Mouse (Mus musculus) bone marrow macrophage, adult 2 months (primary cell): ENCODE results near the gene Aldh1l1. TPM values are rescaled to one million over a fixed set of nuclear protein-coding genes. Genes with fewer than 3 reads are reported as not detected.
"Not testable (repeated sequence)": the region's sequence is repeated elsewhere in the genome, so short reads cannot be mapped to it uniquely, and the experiment has no call there.

Experiments used
- H3K27ac ChIP-seq: 2 replicates; pipeline ENCODE4 v1.5.1; 2012; ENCODE audit warnings: low read depth, low read length; ENCODE audit not compliant: insufficient read depth
- H3K4me1 ChIP-seq: 2 replicates; pipeline ENCODE4 v1.6.1; 2012; ENCODE audit warnings: low read length; ENCODE audit not compliant: control insufficient read depth, insufficient read depth
- H3K4me3 ChIP-seq: 2 replicates; pipeline ENCODE4 v1.5.1; 2012; ENCODE audit warnings: mild to moderate bottlenecking, low read length, moderate library complexity; ENCODE audit not compliant: insufficient read depth
- CTCF ChIP-seq: IDR thresholded peaks from 2 replicates; pipeline ENCODE4 v1.5.1; 2012; ENCODE audit warnings: low read depth, mild to moderate bottlenecking, low read length, moderate library complexity
- POLR2A ChIP-seq: IDR thresholded peaks from 2 replicates; pipeline ENCODE4 v1.6.1; 2012; ENCODE audit warnings: mild to moderate bottlenecking, low read depth, low read length, borderline replicate concordance
- polyA plus RNA-seq: library from polyadenylated mRNA; stranded (reverse); fragments of >200 nt; gene quantifications from 2 replicates; pipeline ENCODE4 v1.2.4, GENCODE M21; 2012; ENCODE audit not compliant: missing spikeins, insufficient read depth, insufficient read length

Gene Aldh1l1
- polyA plus RNA-seq, 1 experiment, result 7.8 TPM

GRCm38 (mm10) chr6:90621584-90621890 is 135.3 kb downstream of the Aldh1l1 start:
- H3K4me3 ChIP-seq, result no peak overlapping the region
- TF ChIP-seq CTCF, result no peak
- TF ChIP-seq POLR2A, result no peak
- H3K27ac ChIP-seq, result no peak overlapping the region
- H3K4me1 ChIP-seq, result no peaks in the 10 kb centered on the region

DNA sequence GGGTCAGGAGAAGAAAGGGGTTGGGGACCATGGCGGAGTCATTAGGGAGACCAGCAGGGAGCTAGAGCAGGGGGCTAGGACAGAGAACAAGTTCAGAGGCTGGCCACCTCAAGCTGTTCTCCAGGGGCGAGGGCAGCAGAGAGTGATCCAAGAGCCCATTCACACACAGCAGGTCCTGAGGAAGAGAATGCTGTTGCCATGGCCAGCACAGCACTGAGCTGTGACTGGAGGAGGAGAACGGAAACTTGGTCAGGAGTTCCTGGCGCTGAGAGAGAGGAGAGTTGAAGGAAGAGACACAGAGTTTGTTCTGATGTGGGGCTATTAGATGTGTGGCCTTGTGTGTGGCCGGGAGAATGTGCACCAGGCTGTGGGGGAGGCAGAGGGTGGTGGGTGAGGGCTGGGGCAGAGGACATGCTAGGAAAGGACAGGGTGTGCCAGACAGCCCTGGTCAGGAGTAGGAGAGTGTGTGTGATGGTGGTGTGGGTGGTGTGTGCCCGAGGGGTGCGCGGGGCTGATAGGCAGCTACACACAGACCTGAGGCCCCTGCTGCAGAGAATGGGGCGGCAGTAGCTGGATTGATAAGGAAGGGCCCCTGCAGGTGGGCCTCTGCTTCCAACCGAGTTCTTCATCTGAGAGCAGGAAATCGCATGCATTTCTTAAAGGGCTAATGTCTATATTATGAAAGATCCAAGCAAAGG is 136.7 kb downstream of the Aldh1l1 start:
- no peaks in the 10 kb centered on the region for H3K4me1 ChIP-seq
- H3K4me3 ChIP-seq, result no peak overlapping the region
- no peak for TF ChIP-seq POLR2A
- no peak overlapping the region for H3K27ac ChIP-seq

DNA sequence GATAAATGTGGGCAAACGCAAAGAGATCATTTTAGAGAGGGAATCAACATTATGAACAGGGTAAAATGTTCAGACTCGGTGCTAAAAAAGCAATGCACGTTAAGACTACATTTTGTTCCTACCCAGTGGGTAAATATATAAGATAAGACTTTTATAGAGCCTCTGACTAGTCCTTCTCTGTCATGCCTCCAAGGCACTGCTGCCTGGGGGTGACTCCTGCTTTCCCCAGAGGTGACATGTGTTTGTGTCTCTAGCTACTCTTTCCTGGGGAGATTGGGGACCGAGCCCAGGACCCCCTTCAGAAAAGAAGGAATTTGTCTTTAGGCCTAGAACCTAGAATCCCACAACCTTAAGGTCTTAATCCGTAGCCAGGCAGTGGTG is 137.2 kb downstream of the Aldh1l1 start:
- Histone ChIP-seq H3K4me3 (no peak overlapping the region), H3K27ac (no peak overlapping the region), H3K4me1 (no peaks in the 10 kb centered on the region)
- TF ChIP-seq CTCF (no peak), POLR2A (no peak)

GRCm38 (mm10) chr6:90624184-90624583 is 138.0 kb downstream of the Aldh1l1 start:
- H3K27ac ChIP-seq, result no peak overlapping the region
- no peaks in the 10 kb centered on the region for H3K4me1 ChIP-seq
- no peak overlapping the region for H3K4me3 ChIP-seq
- TF ChIP-seq POLR2A, result no peak
- no peak for TF ChIP-seq CTCF

DNA sequence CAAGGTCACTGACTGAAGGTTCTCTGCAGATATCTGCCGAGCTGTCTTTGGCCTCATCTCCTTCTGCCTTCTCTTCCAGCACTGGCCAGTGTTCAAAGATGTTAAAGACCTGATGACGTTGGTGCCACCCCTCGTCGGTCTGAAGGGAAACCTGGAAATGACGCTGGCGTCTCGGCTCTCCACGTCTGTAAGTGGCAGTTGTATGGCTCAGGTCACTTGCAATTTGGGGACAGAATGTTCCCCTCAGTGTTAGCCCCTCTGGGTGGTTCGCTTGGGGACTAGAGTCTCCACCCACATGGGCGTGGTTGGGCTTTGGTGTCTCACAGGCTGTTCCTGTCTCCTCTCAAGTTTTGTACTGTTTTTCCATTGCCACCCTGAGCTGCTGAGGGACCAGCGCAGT is 138.5 kb downstream of the Aldh1l1 start:
- no peak for TF ChIP-seq CTCF
- no peak for TF ChIP-seq POLR2A
- Histone ChIP-seq H3K4me1 (no peaks in the 10 kb centered on the region), H3K27ac (no peak overlapping the region), H3K4me3 (no peak overlapping the region)

DNA sequence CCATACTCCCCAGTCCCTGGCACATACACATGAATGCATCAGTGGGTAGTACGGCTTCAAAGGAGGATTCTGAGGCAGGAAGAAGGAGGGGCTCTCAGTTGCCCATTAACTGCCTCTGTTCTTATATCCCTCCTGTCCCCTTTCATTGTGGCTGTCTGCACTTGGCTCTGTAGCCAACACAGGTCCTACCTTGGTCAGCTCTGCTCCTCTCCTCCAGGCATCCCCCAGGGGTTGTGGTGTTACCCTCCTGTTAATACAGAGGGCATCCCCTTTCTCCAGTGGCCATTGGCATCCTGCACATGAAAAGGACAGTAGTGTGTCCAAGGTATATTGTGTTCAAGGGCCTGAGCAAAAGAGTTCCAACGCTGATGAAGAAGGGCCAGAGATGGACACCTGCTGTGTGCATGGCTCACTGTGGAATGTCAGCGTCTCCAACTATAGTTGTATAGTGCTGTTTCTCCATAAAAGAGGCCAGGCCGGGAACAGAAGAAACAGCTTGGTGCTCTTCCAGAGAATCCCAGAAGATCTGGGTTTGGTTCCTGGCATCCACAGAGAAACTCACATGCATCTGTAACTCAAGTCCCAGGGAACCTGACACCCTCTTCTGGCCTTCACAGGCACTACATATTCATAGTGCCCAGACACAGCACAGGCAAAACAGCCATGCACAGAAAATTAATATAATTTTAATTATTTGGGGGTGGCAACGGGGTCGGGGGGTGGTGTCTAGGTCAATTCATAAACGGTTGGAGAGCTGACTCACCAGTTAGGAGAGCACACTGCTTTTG is 139.2 kb downstream of the Aldh1l1 start:
- Histone ChIP-seq H3K4me1 (no peaks in the 10 kb centered on the region), H3K27ac (no peak overlapping the region), H3K4me3 (no peak overlapping the region)
- TF ChIP-seq CTCF, result no peak
- TF ChIP-seq POLR2A, result no peak

DNA sequence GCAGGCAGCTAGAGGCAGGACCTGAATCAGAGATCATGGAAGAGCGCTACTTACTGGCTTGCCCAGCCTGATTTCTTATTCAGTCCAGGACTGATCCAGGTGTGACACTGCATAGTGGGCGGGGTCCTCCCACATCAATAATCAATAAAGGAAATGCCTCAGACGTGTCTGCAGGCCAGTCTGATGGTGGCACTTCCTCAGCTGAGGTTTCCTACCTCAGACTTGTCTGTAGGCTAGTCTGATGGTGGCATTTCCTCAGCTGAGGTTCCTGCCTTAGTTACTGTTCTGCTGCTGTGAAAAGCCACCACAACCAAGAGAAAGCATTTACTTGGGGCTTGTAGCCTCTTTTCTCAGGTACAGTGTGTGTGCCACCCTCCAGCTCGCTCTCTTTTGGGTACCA is 141.3 kb downstream of the Aldh1l1 start:
- TF ChIP-seq POLR2A (no peak), CTCF (no peak)
- H3K4me3 ChIP-seq, result no peak overlapping the region
- no peak overlapping the region for H3K27ac ChIP-seq
- no peaks in the 10 kb centered on the region for H3K4me1 ChIP-seq

GRCm38 (mm10) chr6:90629506-90629905 is 143.3 kb downstream of the Aldh1l1 start:
- TF ChIP-seq POLR2A (no peak), CTCF (no peak)
- Histone ChIP-seq H3K4me3 (no peak overlapping the region), H3K4me1 (no peaks in the 10 kb centered on the region), H3K27ac (no peak overlapping the region)

- no peak for TF ChIP-seq CTCF
- TF ChIP-seq POLR2A, result no peak
- H3K4me3 ChIP-seq, result no peak overlapping the region
- no peaks in the 10 kb centered on the region for H3K4me1 ChIP-seq
- no peak overlapping the region for H3K27ac ChIP-seq
Measured at GRCm38 (mm10) chr6:90630427-90630826, 144.2 kb downstream of the Aldh1l1 start.

- not testable (repeated sequence) for H3K4me1 ChIP-seq, H3K27ac ChIP-seq, H3K4me3 ChIP-seq
- TF ChIP-seq CTCF, result peak; percentile 52
Measured at GRCm38 (mm10) chr6:90632526-90632925, 146.3 kb downstream of the Aldh1l1 start.
